Mouse (Mus musculus): ENCODE measurements around the gene Lcp1.

- TF ChIP-seq CTCF (IDR thresholded peaks at IDR 0.05; ENCODE audit: low read depth) (no peak), EP300 (IDR thresholded peaks at IDR 0.05; ENCODE audit: low read depth) (no peak)
Measured at GRCm38 (mm10) chr14:75235955-75236635, 105.2 kb downstream of the Lcp1 start.

Data from heart, postnatal 0 days (tissue).